Mouse (Mus musculus) hindbrain, embryonic 12.5 days (tissue): ENCODE data around the gene Arsk. TPM values are rescaled to one million over a fixed set of nuclear protein-coding genes. Genes with fewer than 3 reads are reported as not detected.

ENCODE experiments used
- ATAC-seq: fragments of 200-750 bp; cut with Nextera tagmentation; 2 replicates; pipeline ENCODE4 v1.8.0; 2017; ENCODE audit warnings: moderate TSS enrichment; ENCODE audit not compliant: low FRiP score
- H3K27ac ChIP-seq: fragments of 300-500 bp; sonication (generic); 2 replicates; pipeline ENCODE4 v1.5.1; 2016; ENCODE audit warnings: mild to moderate bottlenecking
- H3K27me3 ChIP-seq: fragments of 300-500 bp; sonication (generic); 2 replicates; pipeline ENCODE4 v1.6.1; 2016; ENCODE audit warnings: mild to moderate bottlenecking
- H3K36me3 ChIP-seq: fragments of 300-500 bp; sonication (generic); 2 replicates; pipeline ENCODE4 v1.6.1; 2016; ENCODE audit warnings: mild to moderate bottlenecking
- H3K4me1 ChIP-seq: fragments of 300-500 bp; sonication (generic); 2 replicates; pipeline ENCODE4 v1.6.1; 2016
- H3K4me2 ChIP-seq: fragments of 300-500 bp; sonication (generic); replicated peaks from 2 replicates; pipeline ENCODE4 v1.6.1; 2016; ENCODE audit warnings: mild to moderate bottlenecking
- H3K4me3 ChIP-seq: fragments of 300-500 bp; sonication (generic); 2 replicates; pipeline ENCODE4 v1.5.1; 2016; ENCODE audit warnings: mild to moderate bottlenecking
- H3K9ac ChIP-seq: fragments of 300-500 bp; sonication (generic); 2 replicates; pipeline ENCODE4 v1.6.1; 2016; ENCODE audit warnings: mild to moderate bottlenecking, moderate library complexity
- H3K9me3 ChIP-seq: fragments of 300-500 bp; sonication (generic); replicated peaks from 2 replicates; pipeline ENCODE4 v1.6.1; 2016; ENCODE audit warnings: mild to moderate bottlenecking
- WGBS: fragments of 180-500 bp; shearing (Covaris S2); methylation state at CpG from one replicate; pipeline ENCODE4 v1.1.7; 2016; 5-methylcytosine and 5-hydroxymethylcytosine counted together
- polyA plus RNA-seq: library from polyadenylated mRNA; unstranded; fragments of >200 nt; fragmentation: Nextera tagmentation; extraction: Ambion mirVana; gene quantifications from 2 replicates; pipeline ENCODE4 v1.2.1, GENCODE M21; 2016

The Arsk gene
- polyA plus RNA-seq, 1 experiment from 2014 or later, result 4.9 TPM

- no peaks in the 10 kb centered on the region for H3K9me3 ChIP-seq
- ATAC-seq, result no peak
- no peaks in the 10 kb centered on the region for H3K4me1 ChIP-seq
- peaks cover 12% of the 10 kb centered on the region for H3K27me3 ChIP-seq
- no peak overlapping the region for H3K4me2 ChIP-seq
- WGBS, result 95% methylated on average over 3 of the region's 3 CpGs
- no peak overlapping the region for H3K9ac ChIP-seq
- H3K27ac ChIP-seq, result no peak overlapping the region
- no peaks in the 10 kb centered on the region for H3K36me3 ChIP-seq
- no peak overlapping the region for H3K4me3 ChIP-seq
Measured at GRCm38 (mm10) chr13:76062126-76062525, 36.3 kb downstream of the Arsk start.

- Histone ChIP-seq H3K4me1 (peaks cover 12% of the 10 kb centered on the region; the same call in 1 of the 2 replicates), H3K27me3 (peaks cover 35% of the 10 kb centered on the region), H3K9ac (no peak overlapping the region), H3K36me3 (no peaks in the 10 kb centered on the region), H3K4me3 (no peak overlapping the region), H3K4me2 (no peak overlapping the region), H3K9me3 (no peaks in the 10 kb centered on the region), H3K27ac (no peak overlapping the region)
- ATAC-seq, result no peak
- 91% methylated on average over 4 of the region's 4 CpGs for WGBS
Measured at GRCm38 (mm10) chr13:76059591-76059990, 38.9 kb downstream of the Arsk start.

- no peak overlapping the region for H3K27ac ChIP-seq
- H3K27me3 ChIP-seq, result peaks cover 52% of the 10 kb centered on the region
- H3K4me3 ChIP-seq, result no peak overlapping the region
- WGBS, result 75% methylated on average over 10 of the region's 10 CpGs
- H3K9me3 ChIP-seq, result no peaks in the 10 kb centered on the region
- no peak overlapping the region for H3K9ac ChIP-seq
- peaks cover 12% of the 10 kb centered on the region; the same call in 1 of the 2 replicates for H3K4me1 ChIP-seq
- ATAC-seq, result no peak
- H3K36me3 ChIP-seq, result no peaks in the 10 kb centered on the region
- peak overlapping the region; percentile 96; the same call in 1 of the 2 replicates for H3K4me2 ChIP-seq
Measured at GRCm38 (mm10) chr13:76057267-76058069, 41.0 kb downstream of the Arsk start.

GRCm38 (mm10) chr13:76056896-76057266, 41.6 kb downstream of the Arsk start, which contains the start of gene Gpr150:
Gene Gpr150 (minus strand): TSS chr13:76056996.
- no peak within 1 kb of the TSS for H3K27ac ChIP-seq
- peak within 1 kb of the TSS; percentile 48 for H3K4me3 ChIP-seq
- peak within 1 kb of the TSS; percentile 18 for H3K9ac ChIP-seq
- peaks cover 12% of the 10 kb centered on the region; the same call in 1 of the 2 replicates for H3K4me1 ChIP-seq
- no peaks in the 10 kb centered on the region for H3K9me3 ChIP-seq
- H3K4me2 ChIP-seq, result peak within 1 kb of the TSS; percentile 96
- no peak for ATAC-seq
- H3K27me3 ChIP-seq, result peaks cover 55% of the 10 kb centered on the region
- H3K36me3 ChIP-seq, result no peaks in the 10 kb centered on the region
- WGBS, result 9% methylated on average over 10 of the region's 10 CpGs

GRCm38 (mm10) chr13:76056261-76056724, 42.2 kb downstream of the Arsk start:
- H3K27ac ChIP-seq, result no peak overlapping the region
- peaks cover 55% of the 10 kb centered on the region for H3K27me3 ChIP-seq
- H3K4me2 ChIP-seq, result peak overlapping the region; percentile 96
- H3K36me3 ChIP-seq, result no peaks in the 10 kb centered on the region
- peak overlapping the region; percentile 48 for H3K4me3 ChIP-seq
- peak overlapping the region; percentile 18 for H3K9ac ChIP-seq
- H3K4me1 ChIP-seq, result peaks cover 12% of the 10 kb centered on the region; the same call in 1 of the 2 replicates
- H3K9me3 ChIP-seq, result no peaks in the 10 kb centered on the region
- 0% methylated on average over 30 of the region's 34 CpGs for WGBS
- peak; percentile 96 for ATAC-seq

GRCm38 (mm10) chr13:76055391-76056232, 42.8 kb downstream of the Arsk start:
- ATAC-seq, result peak; percentile 72
- no peaks in the 10 kb centered on the region for H3K36me3 ChIP-seq
- no peaks in the 10 kb centered on the region for H3K9me3 ChIP-seq
- H3K27me3 ChIP-seq, result peaks cover 55% of the 10 kb centered on the region
- H3K4me1 ChIP-seq, result peaks cover 12% of the 10 kb centered on the region; the same call in 1 of the 2 replicates
- 1% methylated on average over 59 of the region's 59 CpGs for WGBS
- H3K27ac ChIP-seq, result no peak overlapping the region
- H3K9ac ChIP-seq, result peak overlapping the region; percentile 18
- H3K4me3 ChIP-seq, result peak overlapping the region; percentile 48
- peak overlapping the region; percentile 96 for H3K4me2 ChIP-seq

GRCm38 (mm10) chr13:76044971-76045370, 53.5 kb downstream of the Arsk start:
- no peak for ATAC-seq
- Histone ChIP-seq H3K4me2 (no peak overlapping the region), H3K4me1 (no peaks in the 10 kb centered on the region), H3K9ac (no peak overlapping the region), H3K36me3 (no peaks in the 10 kb centered on the region), H3K27ac (no peak overlapping the region), H3K27me3 (no peaks in the 10 kb centered on the region), H3K4me3 (no peak overlapping the region), H3K9me3 (no peaks in the 10 kb centered on the region; the same call in 1 of the 2 replicates)

GRCm38 (mm10) chr13:76042455-76042854, 56.0 kb downstream of the Arsk start:
- H3K36me3 ChIP-seq, result no peaks in the 10 kb centered on the region
- no peak overlapping the region for H3K27ac ChIP-seq
- no peaks in the 10 kb centered on the region for H3K27me3 ChIP-seq
- H3K4me1 ChIP-seq, result no peaks in the 10 kb centered on the region
- H3K4me2 ChIP-seq, result no peak overlapping the region
- ATAC-seq, result no peak
- 74% methylated on average over 1 of the region's 1 CpGs for WGBS
- H3K9me3 ChIP-seq, result no peaks in the 10 kb centered on the region; the same call in 1 of the 2 replicates
- no peak overlapping the region for H3K4me3 ChIP-seq
- H3K9ac ChIP-seq, result no peak overlapping the region

- H3K4me3 ChIP-seq, result no peak overlapping the region
- H3K4me2 ChIP-seq, result no peak overlapping the region
- H3K27ac ChIP-seq, result no peak overlapping the region
- 79% methylated on average over 3 of the region's 3 CpGs for WGBS
- no peaks in the 10 kb centered on the region for H3K9me3 ChIP-seq
- H3K27me3 ChIP-seq, result no peaks in the 10 kb centered on the region
- ATAC-seq, result no peak
- H3K4me1 ChIP-seq, result no peaks in the 10 kb centered on the region
- no peak overlapping the region for H3K9ac ChIP-seq
- no peaks in the 10 kb centered on the region for H3K36me3 ChIP-seq
Measured at GRCm38 (mm10) chr13:76024588-76024987, 73.9 kb downstream of the Arsk start.

- H3K27ac ChIP-seq, result no peak overlapping the region
- H3K27me3 ChIP-seq, result no peaks in the 10 kb centered on the region
- ATAC-seq, result no peak
- H3K9me3 ChIP-seq, result no peaks in the 10 kb centered on the region
- no peak overlapping the region for H3K9ac ChIP-seq
- no peak overlapping the region for H3K4me2 ChIP-seq
- peaks cover 7% of the 10 kb centered on the region for H3K4me1 ChIP-seq
- H3K36me3 ChIP-seq, result no peaks in the 10 kb centered on the region
- H3K4me3 ChIP-seq, result no peak overlapping the region
- 91% methylated on average over 2 of the region's 2 CpGs for WGBS
Measured at GRCm38 (mm10) chr13:76021782-76022181, 76.7 kb downstream of the Arsk start.

GRCm38 (mm10) chr13:76018844-76019400, 79.5 kb downstream of the Arsk start:
- H3K36me3 ChIP-seq, result no peaks in the 10 kb centered on the region
- H3K27ac ChIP-seq, result no peak overlapping the region; the same call in 1 of the 2 replicates
- no peaks in the 10 kb centered on the region for H3K9me3 ChIP-seq
- peak overlapping the region; percentile 63 for H3K4me3 ChIP-seq
- H3K9ac ChIP-seq, result no peak overlapping the region; the same call in 1 of the 2 replicates
- H3K4me2 ChIP-seq, result peak overlapping the region; percentile 54
- no peaks in the 10 kb centered on the region for H3K27me3 ChIP-seq
- H3K4me1 ChIP-seq, result peaks cover 7% of the 10 kb centered on the region
- WGBS, result 47% methylated on average over 5 of the region's 5 CpGs
- ATAC-seq, result peak; percentile 70
